Mouse (Mus musculus): Measurements from ENCODE around the gene Zbp1. TPM values are rescaled to one million over a fixed set of nuclear protein-coding genes. Genes with fewer than 3 reads are reported as not detected.

Gene Zbp1
- total and polyA plus RNA-seq, 2 experiments from 2014 or later = 0.57 TPM; not detected in 1

DNA sequence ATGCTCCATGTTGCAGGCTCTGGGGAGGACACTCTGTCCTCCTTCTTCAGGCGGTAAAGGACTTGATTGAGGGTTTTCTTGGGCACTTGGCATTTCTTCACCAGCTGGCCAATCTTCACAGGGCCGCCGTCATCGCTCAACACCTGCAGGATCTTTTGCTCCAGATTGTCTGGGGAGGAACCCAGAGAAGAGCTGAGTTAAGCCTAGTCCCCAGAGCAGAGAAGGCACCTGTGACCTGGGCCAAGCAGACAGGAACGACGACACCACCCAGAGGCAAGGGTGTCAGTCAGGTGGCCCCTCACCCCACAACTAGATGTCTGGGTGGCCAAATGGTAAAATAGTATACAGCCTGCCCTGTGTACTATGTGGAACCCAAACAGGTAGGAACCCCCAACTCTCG lies 1.9 kb downstream of the Zbp1 start:
- no peaks in the 10 kb centered on the region for H3K27me3 ChIP-seq (ENCODE audit: insufficient read depth, low read length)
- no peak for TF ChIP-seq CTCF (IDR thresholded peaks at IDR 0.05)
- H3K27ac ChIP-seq (ENCODE audit: low read depth, low read length) = no peak overlapping the region
- H3K9me3 ChIP-seq (ENCODE audit: low read length) = peaks cover 2% of the 10 kb centered on the region; the same call in 1 of the 2 replicates
- no peak overlapping the region for H3K4me2 ChIP-seq (ENCODE audit: low read depth, low read length, poor library complexity, severe bottlenecking)
- no peak for DNase-seq (ENCODE audit: low spot score)
- no peak for ATAC-seq (ENCODE audit: low FRiP score)
- WGBS = 90% methylated on average over 7 of the region's 7 CpGs
- H3K9ac ChIP-seq (replicated peaks; ENCODE audit: low read length, poor library complexity, severe bottlenecking) = no peak overlapping the region
- no peak overlapping the region for H3K4me3 ChIP-seq (ENCODE audit: low read depth, low read length)
- no peaks in the 10 kb centered on the region for H3K36me3 ChIP-seq (ENCODE audit: insufficient read depth, low read length)
- H3K4me1 ChIP-seq (ENCODE audit: insufficient read depth, low read length) = no peaks in the 10 kb centered on the region

DNA sequence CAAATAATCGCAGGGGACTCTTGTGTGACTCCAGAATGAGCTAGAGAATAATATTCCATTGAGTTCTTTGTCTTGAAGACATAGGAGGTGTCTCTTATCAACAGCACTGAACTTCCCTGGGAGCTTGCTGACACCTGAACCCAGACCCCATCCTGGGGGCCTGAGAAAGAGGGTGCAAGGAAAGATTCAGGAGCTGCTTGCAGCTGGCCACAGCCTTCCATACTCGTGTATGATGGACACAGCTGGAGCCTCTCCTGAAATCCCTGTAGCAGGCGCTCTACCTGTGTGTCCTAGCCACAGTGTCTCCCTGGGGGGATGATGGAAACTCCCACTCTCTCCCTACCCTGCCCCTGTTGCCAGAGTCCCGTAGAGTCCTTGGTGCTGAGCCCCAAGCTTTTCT lies 6.5 kb downstream of the Zbp1 start:
- Histone ChIP-seq H3K4me2 (ENCODE audit: low read depth, low read length, poor library complexity, severe bottlenecking) (no peak overlapping the region), H3K27me3 (ENCODE audit: insufficient read depth, low read length) (no peaks in the 10 kb centered on the region), H3K36me3 (ENCODE audit: insufficient read depth, low read length) (no peaks in the 10 kb centered on the region), H3K4me1 (ENCODE audit: insufficient read depth, low read length) (no peaks in the 10 kb centered on the region), H3K27ac (ENCODE audit: low read depth, low read length) (no peak overlapping the region), H3K4me3 (ENCODE audit: low read depth, low read length) (no peak overlapping the region), H3K9me3 (ENCODE audit: low read length) (peaks cover 2% of the 10 kb centered on the region; the same call in 1 of the 2 replicates), H3K9ac (replicated peaks; ENCODE audit: low read length, poor library complexity, severe bottlenecking) (no peak overlapping the region)
- DNase-seq (ENCODE audit: low spot score) (no peak), ATAC-seq (ENCODE audit: low FRiP score) (no peak)
- WGBS = 66% methylated on average over 4 of the region's 4 CpGs
- no peak for TF ChIP-seq CTCF (IDR thresholded peaks at IDR 0.05)

DNA sequence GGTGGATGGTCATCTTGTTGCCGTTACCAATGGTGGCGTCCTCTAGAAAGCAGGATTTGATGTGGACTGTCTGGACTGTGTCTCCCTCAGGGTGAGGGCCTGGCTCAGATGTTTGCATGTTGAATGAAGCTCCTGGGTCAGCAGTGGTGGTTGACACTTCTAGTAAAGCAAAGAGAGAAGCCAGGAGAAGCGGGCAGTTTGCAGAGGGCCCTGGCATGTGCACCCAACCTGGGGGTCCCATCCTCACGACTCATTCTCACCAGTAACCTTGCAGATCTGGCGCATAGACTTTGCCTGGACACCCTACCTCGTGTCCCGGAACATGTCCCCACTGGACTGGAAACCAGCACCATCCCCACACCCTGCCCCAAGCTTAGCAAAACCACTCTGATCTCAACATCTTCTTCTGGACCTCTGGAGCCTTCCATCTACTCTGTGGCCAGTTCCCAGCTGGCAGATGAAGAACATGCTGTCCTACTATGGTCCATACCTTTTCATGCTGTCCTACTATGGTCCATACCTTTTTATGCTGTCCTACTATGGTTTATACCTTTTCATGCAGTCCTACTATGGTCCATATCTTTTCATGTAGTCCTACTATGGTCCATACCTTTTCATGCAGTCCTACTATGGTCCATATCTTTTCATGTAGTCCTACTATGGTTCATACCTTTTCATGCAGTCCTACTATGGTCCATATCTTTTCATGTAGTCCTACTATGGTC lies 9.5 kb downstream of the Zbp1 start:
- no peaks in the 10 kb centered on the region for H3K27me3 ChIP-seq (ENCODE audit: insufficient read depth, low read length)
- ATAC-seq (ENCODE audit: low FRiP score) (no peak), DNase-seq (ENCODE audit: low spot score) (no peak)
- H3K27ac ChIP-seq (ENCODE audit: low read depth, low read length) = no peak overlapping the region
- no peaks in the 10 kb centered on the region; the same call in 1 of the 2 replicates for H3K9me3 ChIP-seq (ENCODE audit: low read length)
- H3K36me3 ChIP-seq (ENCODE audit: insufficient read depth, low read length) = no peaks in the 10 kb centered on the region
- no peaks in the 10 kb centered on the region for H3K4me1 ChIP-seq (ENCODE audit: insufficient read depth, low read length)
- no peak for TF ChIP-seq CTCF (IDR thresholded peaks at IDR 0.05)
- 96% methylated on average over 7 of the region's 7 CpGs for WGBS
- no peak overlapping the region for H3K4me3 ChIP-seq (ENCODE audit: low read depth, low read length)
- H3K4me2 ChIP-seq (ENCODE audit: low read depth, low read length, poor library complexity, severe bottlenecking) = no peak overlapping the region
- no peak overlapping the region for H3K9ac ChIP-seq (replicated peaks; ENCODE audit: low read length, poor library complexity, severe bottlenecking)

DNA sequence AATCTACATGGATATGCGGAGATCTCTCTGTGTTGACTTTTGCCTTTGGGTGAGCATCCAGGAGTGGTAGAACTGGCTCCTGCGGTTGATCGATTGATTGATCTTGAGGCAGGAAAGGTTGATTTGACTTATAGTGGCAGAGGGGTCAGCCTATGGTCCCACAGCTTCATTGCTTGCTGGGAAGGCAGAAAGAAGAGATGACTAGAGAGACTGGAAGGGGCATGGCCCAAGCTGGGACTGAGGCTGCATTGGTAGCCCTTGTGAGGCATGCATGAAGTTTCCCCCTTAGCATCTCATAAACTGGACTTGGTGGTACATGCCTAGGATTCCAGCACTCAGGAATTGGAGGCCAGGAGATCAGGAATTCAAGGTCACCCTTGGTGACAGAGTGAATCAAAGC lies 11.7 kb downstream of the Zbp1 start:
- H3K4me3 ChIP-seq (ENCODE audit: low read depth, low read length) = no peak overlapping the region
- 93% methylated on average over 3 of the region's 3 CpGs for WGBS

DNA sequence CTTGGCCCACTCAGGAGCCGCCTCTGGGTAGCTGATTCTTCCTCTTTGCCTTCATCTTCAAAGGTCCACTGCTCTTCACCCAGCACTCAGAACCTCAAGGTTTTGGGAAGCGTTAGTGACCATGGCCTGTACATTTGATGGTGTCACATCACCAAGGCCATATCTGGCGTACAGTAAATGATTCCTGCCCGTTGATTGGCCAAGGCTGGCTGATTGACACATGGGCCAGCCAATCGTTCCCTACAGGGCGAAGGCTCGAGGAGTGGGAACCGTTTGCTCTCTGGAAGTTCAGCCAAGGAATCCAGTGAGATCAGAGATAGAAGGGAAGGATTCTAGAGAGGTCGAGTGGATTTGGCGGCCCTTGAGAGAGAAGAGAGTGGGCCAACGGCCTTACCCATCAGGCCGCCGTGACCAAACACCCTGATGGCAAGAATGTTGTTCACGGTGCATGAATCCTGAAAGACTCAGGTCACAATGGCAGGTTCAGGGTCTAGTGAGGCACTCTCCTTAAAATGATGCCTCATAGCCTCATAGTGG lies 13.1 kb downstream of the Zbp1 start:
- no peaks in the 10 kb centered on the region for H3K27me3 ChIP-seq (ENCODE audit: insufficient read depth, low read length)
- no peak overlapping the region for H3K4me2 ChIP-seq (ENCODE audit: low read depth, low read length, poor library complexity, severe bottlenecking)
- H3K4me3 ChIP-seq (ENCODE audit: low read depth, low read length) = no peak overlapping the region
- DNase-seq (ENCODE audit: low spot score) (no peak), ATAC-seq (ENCODE audit: low FRiP score) (no peak)
- TF ChIP-seq CTCF (IDR thresholded peaks at IDR 0.05) = no peak
- no peaks in the 10 kb centered on the region for H3K36me3 ChIP-seq (ENCODE audit: insufficient read depth, low read length)
- no peaks in the 10 kb centered on the region for H3K4me1 ChIP-seq (ENCODE audit: insufficient read depth, low read length)
- WGBS = 92% methylated on average over 14 of the region's 14 CpGs
- no peak overlapping the region for H3K27ac ChIP-seq (ENCODE audit: low read depth, low read length)
- H3K9ac ChIP-seq (replicated peaks; ENCODE audit: low read length, poor library complexity, severe bottlenecking) = no peak overlapping the region
- H3K9me3 ChIP-seq (ENCODE audit: low read length) = no peaks in the 10 kb centered on the region

More for the DNA sequence above, 11.7 kb downstream of the Zbp1 start:
- H3K36me3 ChIP-seq (ENCODE audit: insufficient read depth, low read length) = no peaks in the 10 kb centered on the region
- H3K4me2 ChIP-seq (ENCODE audit: low read depth, low read length, poor library complexity, severe bottlenecking) = no peak overlapping the region
- H3K4me1 ChIP-seq (ENCODE audit: insufficient read depth, low read length) = no peaks in the 10 kb centered on the region
- H3K27ac ChIP-seq (ENCODE audit: low read depth, low read length) = no peak overlapping the region
- no peak for TF ChIP-seq CTCF (IDR thresholded peaks at IDR 0.05)
- H3K27me3 ChIP-seq (ENCODE audit: insufficient read depth, low read length) = no peaks in the 10 kb centered on the region
- ATAC-seq (ENCODE audit: low FRiP score) (no peak), DNase-seq (ENCODE audit: low spot score) (no peak)
- no peak overlapping the region for H3K9ac ChIP-seq (replicated peaks; ENCODE audit: low read length, poor library complexity, severe bottlenecking)
- no peaks in the 10 kb centered on the region for H3K9me3 ChIP-seq (ENCODE audit: low read length)

GRCm38 (mm10) chr2:173204671-173205070 lies 14.1 kb downstream of the Zbp1 start:
- Histone ChIP-seq H3K36me3 (ENCODE audit: insufficient read depth, low read length) (no peaks in the 10 kb centered on the region), H3K27me3 (ENCODE audit: insufficient read depth, low read length) (no peaks in the 10 kb centered on the region), H3K4me1 (ENCODE audit: insufficient read depth, low read length) (no peaks in the 10 kb centered on the region), H3K4me3 (ENCODE audit: low read depth, low read length) (no peak overlapping the region), H3K27ac (ENCODE audit: low read depth, low read length) (no peak overlapping the region), H3K4me2 (ENCODE audit: low read depth, low read length, poor library complexity, severe bottlenecking) (no peak overlapping the region), H3K9ac (replicated peaks; ENCODE audit: low read length, poor library complexity, severe bottlenecking) (no peak overlapping the region), H3K9me3 (ENCODE audit: low read length) (no peaks in the 10 kb centered on the region)
- no peak for ATAC-seq (ENCODE audit: low FRiP score)
- DNase-seq (ENCODE audit: low spot score) = no peak
- 79% methylated on average over 4 of the region's 4 CpGs for WGBS
- no peak for TF ChIP-seq CTCF (IDR thresholded peaks at IDR 0.05)

All from midbrain, postnatal 0 days (tissue).